Mouse (Mus musculus) neural tube, embryonic 11.5 days (tissue): ENCODE results near the gene Tceanc2. TPM values are rescaled to one million over a fixed set of nuclear protein-coding genes. Genes with fewer than 3 reads are reported as not detected.
A peak's percentile ranks its signal among the peaks of the same experiment; 100 is the strongest.

Experiments used
- ATAC-seq: fragments of 200-750 bp; cut with Nextera tagmentation; 2 replicates; pipeline ENCODE4 v1.8.0; 2017; ENCODE audit warnings: moderate number of reproducible peaks, mild to moderate bottlenecking, moderate TSS enrichment, moderate library complexity; ENCODE audit not compliant: insufficient read depth, low FRiP score, low TSS enrichment
- DNase-seq: peaks from one replicate; pipeline ENCODE4 v3.0.0-alpha.2; 2015; ENCODE audit warnings: low spot score
- H3K27ac ChIP-seq: fragments of 300-500 bp; sonication (generic); 2 replicates; pipeline ENCODE4 v1.5.1; 2014; ENCODE audit warnings: low read depth, mild to moderate bottlenecking, low read length
- H3K27me3 ChIP-seq: fragments of 300-500 bp; sonication (generic); 2 replicates; pipeline ENCODE4 v1.6.1; 2014; ENCODE audit warnings: mild to moderate bottlenecking, low read length, mixed read lengths; ENCODE audit not compliant: control insufficient read depth, insufficient read depth
- H3K36me3 ChIP-seq: fragments of 300-500 bp; sonication (generic); 2 replicates; pipeline ENCODE4 v1.6.1; 2014; ENCODE audit warnings: mild to moderate bottlenecking, low read length, moderate library complexity, mixed read lengths; ENCODE audit not compliant: control insufficient read depth, insufficient read depth
- H3K4me1 ChIP-seq: fragments of 300-500 bp; sonication (generic); 2 replicates; pipeline ENCODE4 v1.6.1; 2014; ENCODE audit warnings: low read length, mixed read lengths; ENCODE audit not compliant: control insufficient read depth, insufficient read depth
- H3K4me2 ChIP-seq: fragments of 300-500 bp; sonication (generic); 2 replicates; pipeline ENCODE4 v1.6.1; 2014; ENCODE audit warnings: low read depth, mild to moderate bottlenecking, moderate library complexity
- H3K4me3 ChIP-seq: fragments of 300-500 bp; sonication (generic); 2 replicates; pipeline ENCODE4 v1.5.1; 2014; ENCODE audit warnings: low read depth, low read length
- H3K9ac ChIP-seq: fragments of 300-500 bp; sonication (generic); 2 replicates; pipeline ENCODE4 v1.6.1; 2014; ENCODE audit warnings: mild to moderate bottlenecking, low read length
- H3K9me3 ChIP-seq: fragments of 300-500 bp; sonication (generic); 2 replicates; pipeline ENCODE4 v1.6.1; 2016; ENCODE audit warnings: low read length; ENCODE audit not compliant: control insufficient read depth
- WGBS: fragments of 180-500 bp; shearing (Covaris S2); extraction: QIAGEN DNeasy Blood & Tissue Kit; methylation state at CpG from one replicate; pipeline ENCODE4 v1.1.7; 2014; 5-methylcytosine and 5-hydroxymethylcytosine counted together
- polyA plus RNA-seq: library from polyadenylated mRNA; unstranded; fragments of >200 nt; fragmentation: Nextera tagmentation; extraction: Ambion mirVana; gene quantifications from 2 replicates; pipeline ENCODE4 v1.2.1, GENCODE M21; 2014

Gene Tceanc2
- polyA plus RNA-seq: 24.8 and 29.1 TPM in 2 replicates

DNA sequence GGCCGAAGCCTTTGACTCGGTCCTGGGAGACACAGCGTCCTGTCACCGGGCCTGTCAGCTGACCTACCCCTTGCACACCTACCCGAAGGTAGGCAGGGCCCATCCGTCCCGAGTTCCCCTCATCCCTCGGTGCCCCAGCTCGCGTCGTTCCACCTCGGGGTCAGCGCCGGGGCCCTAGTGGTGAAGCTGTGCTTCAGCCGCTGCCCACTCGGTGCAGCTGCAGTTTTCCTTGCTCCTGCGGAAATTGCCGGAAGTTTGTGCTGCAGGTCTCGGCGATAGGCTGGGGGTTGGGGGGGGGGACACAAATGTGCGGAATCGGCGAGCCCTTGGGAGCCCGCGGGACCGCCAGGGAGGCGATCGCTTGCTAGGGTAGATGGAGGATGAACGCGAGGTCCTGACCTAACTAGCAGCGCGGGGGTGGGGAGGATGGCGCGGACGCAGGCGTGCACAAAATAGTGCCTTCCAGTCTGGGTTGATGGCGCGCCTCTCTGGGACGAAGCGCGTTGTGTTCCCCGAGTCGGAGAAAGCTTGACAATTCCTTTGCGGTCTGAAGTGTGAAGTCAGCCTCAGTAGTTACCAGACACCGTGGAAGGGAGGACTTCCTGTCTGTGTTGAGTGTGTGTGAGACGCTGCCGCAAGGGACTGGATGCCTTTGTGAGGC lies at the start of gene Tceanc2:
Gene Tceanc2, minus strand, starts transcription at position 287 of the 661 bp plus-strand sequence.
- no peaks in the 10 kb centered on the region for H3K27me3 ChIP-seq
- H3K27ac ChIP-seq: peak within 1 kb of the TSS; percentile 96
- peak within 1 kb of the TSS; percentile 71 for H3K4me2 ChIP-seq
- DNase-seq: peak; percentile 71
- ATAC-seq: peak; percentile 80
- peak within 1 kb of the TSS; percentile 75 for H3K9ac ChIP-seq
- peak within 1 kb of the TSS; percentile 99 for H3K4me3 ChIP-seq
- H3K4me1 ChIP-seq: peaks cover 12% of the 10 kb centered on the region; the same call in 1 of the 2 replicates
- no peaks in the 10 kb centered on the region for H3K9me3 ChIP-seq
- WGBS: 0% methylated on average over 47 of the region's 47 CpGs
- peaks cover 2% of the 10 kb centered on the region; the same call in 1 of the 2 replicates for H3K36me3 ChIP-seq

DNA sequence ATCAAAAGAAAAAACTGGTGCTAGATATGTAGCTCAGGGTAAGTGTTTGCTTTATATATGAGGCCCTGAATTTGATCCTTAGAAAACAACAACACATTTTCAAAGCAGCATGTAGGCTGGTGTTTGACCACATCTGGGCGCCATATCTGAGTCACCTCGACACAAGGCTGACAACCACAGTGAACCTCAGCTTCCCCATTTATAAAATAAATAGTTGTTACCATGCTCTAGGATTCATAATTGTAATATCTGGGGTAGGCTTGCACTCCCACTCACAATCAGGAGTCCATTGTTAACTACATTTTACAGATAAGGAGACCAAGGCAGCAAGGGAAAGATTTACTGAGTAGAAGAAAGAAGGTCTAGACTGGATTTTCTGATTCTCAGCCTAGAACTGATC lies 47.4 kb upstream of the Tceanc2 start:
- Histone ChIP-seq H3K4me3 (no peak overlapping the region), H3K9me3 (no peaks in the 10 kb centered on the region), H3K4me1 (no peaks in the 10 kb centered on the region), H3K9ac (no peak overlapping the region), H3K27ac (no peak overlapping the region), H3K27me3 (no peaks in the 10 kb centered on the region), H3K36me3 (no peaks in the 10 kb centered on the region), H3K4me2 (no peak overlapping the region)
- DNase-seq (no peak), ATAC-seq (no peak)
- 90% methylated on average over 2 of the region's 2 CpGs for WGBS

DNA sequence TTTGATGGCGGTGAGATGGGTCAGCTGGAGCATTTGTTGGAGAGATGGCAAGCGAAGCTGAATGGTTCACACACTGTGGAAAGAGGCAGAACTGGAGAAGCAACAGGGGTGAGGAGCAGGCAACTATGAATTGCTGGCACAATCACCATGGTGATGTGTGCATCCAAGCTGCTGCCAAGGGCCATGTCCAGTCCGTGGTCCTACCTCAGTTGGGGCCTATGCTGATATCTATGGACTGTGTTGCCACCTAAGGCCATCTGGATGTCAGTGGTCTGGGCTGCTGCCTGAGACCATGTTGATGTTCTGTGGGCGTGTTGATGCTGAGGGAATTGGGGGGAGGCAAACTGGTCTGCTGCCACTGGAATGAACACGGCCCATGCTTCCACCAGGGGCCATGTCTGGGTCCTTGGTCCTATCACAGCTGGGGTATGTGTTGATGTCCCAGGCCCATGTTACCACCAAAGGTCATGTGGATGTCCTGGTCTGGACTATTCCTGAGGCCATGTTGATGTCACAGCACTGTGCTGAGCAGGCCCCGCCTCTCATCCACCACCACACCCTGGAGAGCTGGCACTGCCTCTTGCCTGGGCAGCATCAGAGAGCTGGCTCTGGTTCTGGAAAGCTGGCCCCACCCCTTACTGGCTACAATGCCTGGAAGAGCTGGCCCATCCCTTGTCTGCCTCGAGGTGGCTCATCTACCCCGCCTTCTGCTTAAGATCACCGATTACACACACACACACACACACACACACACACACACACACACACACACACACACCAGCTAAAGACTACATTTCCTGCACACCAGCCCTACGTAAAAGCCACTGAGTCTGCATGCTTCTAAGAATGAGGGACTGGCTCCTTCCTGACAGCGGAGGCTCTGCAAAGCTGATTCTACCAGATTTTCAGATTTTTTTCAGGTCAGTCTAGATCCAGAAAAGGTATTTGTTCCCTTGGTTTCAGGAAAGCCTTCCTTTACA lies 44.6 kb upstream of the Tceanc2 start:
- Histone ChIP-seq H3K9ac (no peak overlapping the region), H3K27ac (no peak overlapping the region), H3K4me1 (no peaks in the 10 kb centered on the region), H3K36me3 (no peaks in the 10 kb centered on the region), H3K27me3 (no peaks in the 10 kb centered on the region), H3K4me2 (no peak overlapping the region), H3K9me3 (no peaks in the 10 kb centered on the region), H3K4me3 (no peak overlapping the region)
- 85% methylated on average over 11 of the region's 11 CpGs for WGBS
- no peak for DNase-seq
- ATAC-seq: no peak

DNA sequence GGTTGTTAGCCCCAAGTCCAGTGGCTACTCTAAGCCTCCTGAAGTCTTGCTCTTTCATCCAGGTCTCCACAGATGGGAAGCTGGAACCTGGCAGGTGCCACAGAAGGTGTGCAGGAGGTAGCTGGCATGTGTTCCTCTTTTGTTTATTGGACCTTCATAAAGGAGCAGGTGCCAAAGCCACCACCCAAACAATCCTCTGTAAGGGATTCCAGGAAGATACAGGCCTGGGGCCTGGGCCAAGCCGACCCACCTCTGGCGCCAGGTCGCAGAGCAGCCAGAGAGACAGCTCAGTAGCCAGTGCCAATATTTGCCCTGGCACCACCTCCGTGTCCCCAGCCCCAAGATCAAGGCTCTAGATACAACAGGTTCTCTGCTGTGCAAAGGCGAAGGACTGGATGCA lies 42.6 kb upstream of the Tceanc2 start:
- H3K4me2 ChIP-seq: no peak overlapping the region
- no peaks in the 10 kb centered on the region for H3K9me3 ChIP-seq
- no peaks in the 10 kb centered on the region for H3K36me3 ChIP-seq
- WGBS: 97% methylated on average over 5 of the region's 5 CpGs
- no peak overlapping the region for H3K4me3 ChIP-seq
- no peaks in the 10 kb centered on the region for H3K4me1 ChIP-seq
- no peak overlapping the region for H3K27ac ChIP-seq
- H3K27me3 ChIP-seq: no peaks in the 10 kb centered on the region
- no peak for DNase-seq
- no peak overlapping the region for H3K9ac ChIP-seq
- no peak for ATAC-seq

DNA sequence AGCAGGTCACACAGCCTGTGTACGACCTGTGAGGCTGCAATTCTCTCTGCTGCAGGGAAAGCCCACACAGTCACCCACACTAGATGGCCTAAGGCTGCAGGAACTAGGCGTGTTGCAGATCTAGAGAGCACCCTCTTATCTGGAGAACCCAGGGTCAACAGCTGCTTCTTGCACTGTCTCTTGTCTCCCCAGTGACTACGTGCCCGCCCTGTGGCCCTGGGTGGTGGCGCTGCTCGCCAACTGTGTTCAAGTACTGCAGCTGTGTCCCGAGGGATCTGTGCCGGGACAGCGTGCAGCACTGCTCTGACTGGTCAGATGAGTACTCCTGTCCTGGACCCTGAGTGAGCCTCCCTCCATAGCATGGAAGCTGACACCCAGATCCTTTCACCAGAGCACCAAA lies 38.7 kb upstream of the Tceanc2 start:
- no peak overlapping the region for H3K4me2 ChIP-seq
- H3K36me3 ChIP-seq: no peaks in the 10 kb centered on the region; the same call in 1 of the 2 replicates
- no peak overlapping the region for H3K27ac ChIP-seq
- H3K9me3 ChIP-seq: no peaks in the 10 kb centered on the region
- H3K9ac ChIP-seq: no peak overlapping the region
- no peak overlapping the region for H3K4me3 ChIP-seq
- no peak for ATAC-seq
- 84% methylated on average over 9 of the region's 9 CpGs for WGBS
- H3K4me1 ChIP-seq: no peaks in the 10 kb centered on the region
- no peaks in the 10 kb centered on the region for H3K27me3 ChIP-seq
- DNase-seq: no peak

DNA sequence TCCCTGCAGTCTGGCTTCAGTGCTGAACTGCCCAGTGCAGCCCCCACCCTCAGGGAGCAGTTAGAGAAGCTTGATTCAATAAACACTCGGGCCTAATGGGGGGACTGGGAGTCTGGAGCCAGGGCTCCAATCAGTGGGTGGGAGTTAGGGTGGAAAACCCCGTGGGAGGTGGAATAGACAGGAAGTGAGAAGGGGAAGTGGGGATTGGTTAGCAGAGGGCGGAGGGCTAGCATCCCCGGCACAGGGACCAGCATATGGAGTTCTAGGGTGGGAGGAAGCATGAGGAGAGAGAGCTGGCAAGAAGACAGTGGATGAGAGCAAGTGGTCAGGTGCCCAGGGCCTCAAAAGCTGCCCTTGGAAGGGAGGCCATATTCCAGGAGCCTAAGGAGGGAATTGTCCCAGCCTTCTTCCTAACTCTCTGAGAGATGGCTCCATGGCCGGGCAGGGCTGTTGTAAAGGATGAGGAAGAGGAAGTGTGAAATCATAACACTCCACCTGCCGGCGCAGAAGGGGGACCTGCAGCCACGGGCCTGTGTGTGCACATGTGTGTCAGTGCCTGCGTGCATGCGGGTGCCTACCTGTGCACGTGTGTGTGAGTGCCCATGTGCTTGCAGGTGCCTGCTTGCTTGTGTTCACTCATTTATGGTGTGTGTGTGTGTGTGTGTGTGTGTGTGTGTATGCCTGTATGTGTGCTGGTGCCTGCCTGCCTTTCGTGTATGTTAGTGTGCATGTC lies 34.5 kb upstream of the Tceanc2 start:
- no peak for DNase-seq
- Histone ChIP-seq H3K4me2 (no peak overlapping the region), H3K4me1 (no peaks in the 10 kb centered on the region), H3K27ac (no peak overlapping the region), H3K27me3 (no peaks in the 10 kb centered on the region), H3K4me3 (no peak overlapping the region), H3K36me3 (no peaks in the 10 kb centered on the region; the same call in 1 of the 2 replicates), H3K9me3 (no peaks in the 10 kb centered on the region), H3K9ac (no peak overlapping the region)
- no peak for ATAC-seq
- 72% methylated on average over 12 of the region's 12 CpGs for WGBS

DNA sequence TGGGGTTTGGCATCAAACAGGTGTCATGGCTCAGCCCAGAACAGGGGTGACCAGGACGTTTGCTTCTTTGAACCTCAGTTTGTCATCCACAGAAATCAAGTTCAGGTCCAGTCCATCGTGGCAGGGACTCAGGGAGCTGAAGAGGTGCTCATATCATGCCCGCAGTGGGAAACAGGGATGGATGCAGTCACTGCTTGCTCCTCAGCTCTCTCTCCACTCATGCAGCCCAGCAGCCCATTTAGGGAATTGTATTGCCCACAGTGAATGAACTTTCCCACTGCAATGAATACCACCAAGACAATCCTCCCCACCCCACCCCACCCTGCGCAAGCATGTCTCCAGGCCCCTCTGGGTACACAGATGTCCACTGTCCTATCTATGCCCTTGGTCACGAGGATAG lies 33.0 kb upstream of the Tceanc2 start:
- Histone ChIP-seq H3K4me1 (no peaks in the 10 kb centered on the region), H3K9ac (no peak overlapping the region; the same call in 1 of the 2 replicates), H3K27me3 (no peaks in the 10 kb centered on the region), H3K9me3 (no peaks in the 10 kb centered on the region), H3K36me3 (no peaks in the 10 kb centered on the region; the same call in 1 of the 2 replicates), H3K4me2 (no peak overlapping the region), H3K4me3 (no peak overlapping the region), H3K27ac (no peak overlapping the region)
- 82% methylated on average over 5 of the region's 5 CpGs for WGBS
- ATAC-seq: no peak
- no peak for DNase-seq

DNA sequence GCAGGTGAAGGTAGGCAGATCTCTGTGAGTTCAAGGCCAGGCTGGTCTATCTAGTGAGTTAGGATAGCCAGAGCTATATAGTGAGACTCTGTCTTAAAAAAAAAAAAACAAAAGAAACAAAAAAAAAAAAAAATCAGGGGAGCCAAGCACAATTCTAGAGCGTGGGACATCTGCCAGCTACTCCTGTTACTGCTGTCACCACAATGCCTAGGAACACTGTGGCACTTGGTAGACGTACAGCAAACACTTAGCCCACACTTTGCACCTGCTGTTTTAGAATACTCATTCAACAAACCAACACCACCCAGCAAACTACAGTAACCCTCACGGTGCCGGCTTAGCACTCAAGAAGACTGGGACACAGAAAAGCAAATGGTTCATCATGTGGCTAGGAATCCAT lies 32.5 kb upstream of the Tceanc2 start:
- DNase-seq (no peak), ATAC-seq (no peak)
- Histone ChIP-seq H3K9me3 (no peaks in the 10 kb centered on the region), H3K36me3 (no peaks in the 10 kb centered on the region; the same call in 1 of the 2 replicates), H3K27ac (no peak overlapping the region), H3K27me3 (no peaks in the 10 kb centered on the region), H3K9ac (no peak overlapping the region; the same call in 1 of the 2 replicates), H3K4me3 (no peak overlapping the region), H3K4me1 (no peaks in the 10 kb centered on the region), H3K4me2 (no peak overlapping the region)
- WGBS: 84% methylated on average over 4 of the region's 4 CpGs
